Mouse (Mus musculus) neural tube, embryonic 12.5 days (tissue): ENCODE results near the gene Nos1. TPM values are rescaled to one million over a fixed set of nuclear protein-coding genes. Genes with fewer than 3 reads are reported as not detected.
"Not testable (repeated sequence)": the region's sequence is repeated elsewhere in the genome, so short reads cannot be mapped to it uniquely, and the experiment has no call there.

Source experiments
- ATAC-seq: fragments of 200-750 bp; cut with Nextera tagmentation; 2 replicates; pipeline ENCODE4 v1.8.0; 2017; ENCODE audit warnings: low read depth, mild to moderate bottlenecking, moderate TSS enrichment, moderate library complexity; ENCODE audit not compliant: low FRiP score
- H3K27ac ChIP-seq: fragments of 300-500 bp; sonication (generic); 2 replicates; pipeline ENCODE4 v1.5.1; 2016
- H3K27me3 ChIP-seq: fragments of 300-500 bp; sonication (generic); replicated peaks from 2 replicates; pipeline ENCODE4 v1.6.1; 2016; ENCODE audit warnings: mild to moderate bottlenecking
- H3K36me3 ChIP-seq: fragments of 300-500 bp; sonication (generic); 2 replicates; pipeline ENCODE4 v1.6.1; 2016; ENCODE audit warnings: mild to moderate bottlenecking
- H3K4me1 ChIP-seq: fragments of 300-500 bp; sonication (generic); 2 replicates; pipeline ENCODE4 v1.6.1; 2016
- H3K4me2 ChIP-seq: fragments of 300-500 bp; sonication (generic); replicated peaks from 2 replicates; pipeline ENCODE4 v1.6.1; 2016; ENCODE audit warnings: mild to moderate bottlenecking
- H3K4me3 ChIP-seq: fragments of 300-500 bp; sonication (generic); 2 replicates; pipeline ENCODE4 v1.5.1; 2016
- H3K9ac ChIP-seq: fragments of 300-500 bp; sonication (generic); 2 replicates; pipeline ENCODE4 v1.6.1; 2016; ENCODE audit warnings: mild to moderate bottlenecking
- H3K9me3 ChIP-seq: fragments of 300-500 bp; sonication (generic); 2 replicates; pipeline ENCODE4 v1.6.1; 2016; ENCODE audit warnings: mild to moderate bottlenecking
- WGBS: fragments of 180-500 bp; shearing (Covaris S2); methylation state at CpG from one replicate; pipeline ENCODE4 v1.1.7; 2016; 5-methylcytosine and 5-hydroxymethylcytosine counted together
- polyA plus RNA-seq: library from polyadenylated mRNA; unstranded; fragments of >200 nt; fragmentation: Nextera tagmentation; extraction: Ambion mirVana; gene quantifications from 2 replicates; pipeline ENCODE4 v1.2.1, GENCODE M21; 2016

The Nos1 gene
- polyA plus RNA-seq, 1 experiment from 2014 or later: 1.1 TPM

- Histone ChIP-seq H3K4me1 (no peaks in the 10 kb centered on the region), H3K4me2 (no peak overlapping the region), H3K9ac (no peak overlapping the region), H3K36me3 (no peaks in the 10 kb centered on the region), H3K9me3 (no peaks in the 10 kb centered on the region), H3K27me3 (no peaks in the 10 kb centered on the region), H3K27ac (no peak overlapping the region), H3K4me3 (no peak overlapping the region)
- 89% methylated on average over 9 of the region's 9 CpGs for WGBS
- ATAC-seq: no peak
Observed at GRCm38 (mm10) chr5:117880916-117881555, 100.2 kb downstream of the Nos1 start.

GRCm38 (mm10) chr5:117882411-117882810 lies 101.6 kb downstream of the Nos1 start:
- not testable (repeated sequence) for H3K36me3 ChIP-seq, H3K4me2 ChIP-seq, H3K9ac ChIP-seq, H3K9me3 ChIP-seq, H3K4me1 ChIP-seq, ATAC-seq, H3K4me3 ChIP-seq, H3K27me3 ChIP-seq, H3K27ac ChIP-seq
- 90% methylated on average over 1 of the region's 1 CpGs for WGBS

GRCm38 (mm10) chr5:117884991-117885390 lies 104.2 kb downstream of the Nos1 start:
- no peak overlapping the region for H3K27ac ChIP-seq
- H3K4me1 ChIP-seq: no peaks in the 10 kb centered on the region
- 72% methylated on average over 2 of the region's 2 CpGs for WGBS
- no peaks in the 10 kb centered on the region for H3K9me3 ChIP-seq
- no peak overlapping the region for H3K4me3 ChIP-seq
- no peaks in the 10 kb centered on the region for H3K36me3 ChIP-seq
- H3K4me2 ChIP-seq: no peak overlapping the region
- no peak overlapping the region for H3K9ac ChIP-seq
- ATAC-seq: no peak
- H3K27me3 ChIP-seq: no peaks in the 10 kb centered on the region

- Histone ChIP-seq H3K4me1 (no peaks in the 10 kb centered on the region), H3K27ac (no peak overlapping the region), H3K27me3 (no peaks in the 10 kb centered on the region), H3K36me3 (no peaks in the 10 kb centered on the region), H3K4me3 (no peak overlapping the region), H3K9me3 (no peaks in the 10 kb centered on the region), H3K9ac (no peak overlapping the region), H3K4me2 (no peak overlapping the region)
- WGBS: 83% methylated on average over 3 of the region's 3 CpGs
- no peak for ATAC-seq
Observed at GRCm38 (mm10) chr5:117888126-117888525, 107.3 kb downstream of the Nos1 start.

- H3K27ac ChIP-seq: no peak overlapping the region
- H3K9ac ChIP-seq: no peak overlapping the region
- no peak overlapping the region for H3K4me3 ChIP-seq
- ATAC-seq: no peak
- no peaks in the 10 kb centered on the region for H3K4me1 ChIP-seq
- WGBS: 64% methylated on average over 6 of the region's 6 CpGs
- H3K9me3 ChIP-seq: no peaks in the 10 kb centered on the region
- H3K27me3 ChIP-seq: no peaks in the 10 kb centered on the region
- no peaks in the 10 kb centered on the region for H3K36me3 ChIP-seq
- no peak overlapping the region for H3K4me2 ChIP-seq
Observed at GRCm38 (mm10) chr5:117888946-117889345, 108.1 kb downstream of the Nos1 start.

- H3K9ac ChIP-seq: no peak overlapping the region
- no peak overlapping the region for H3K4me3 ChIP-seq
- H3K4me2 ChIP-seq: no peak overlapping the region
- no peak overlapping the region for H3K27ac ChIP-seq
- H3K36me3 ChIP-seq: no peaks in the 10 kb centered on the region
- 76% methylated on average over 8 of the region's 8 CpGs for WGBS
- ATAC-seq: no peak
- H3K4me1 ChIP-seq: no peaks in the 10 kb centered on the region
- no peaks in the 10 kb centered on the region for H3K9me3 ChIP-seq
- H3K27me3 ChIP-seq: no peaks in the 10 kb centered on the region
Observed at GRCm38 (mm10) chr5:117889571-117889970, 108.7 kb downstream of the Nos1 start.

GRCm38 (mm10) chr5:117890871-117891270 lies 110.0 kb downstream of the Nos1 start:
- WGBS: 78% methylated on average over 8 of the region's 8 CpGs
- no peaks in the 10 kb centered on the region for H3K4me1 ChIP-seq
- ATAC-seq: no peak
- no peak overlapping the region for H3K4me3 ChIP-seq
- H3K36me3 ChIP-seq: no peaks in the 10 kb centered on the region
- no peak overlapping the region for H3K27ac ChIP-seq
- H3K27me3 ChIP-seq: no peaks in the 10 kb centered on the region
- no peaks in the 10 kb centered on the region for H3K9me3 ChIP-seq
- H3K9ac ChIP-seq: no peak overlapping the region
- H3K4me2 ChIP-seq: no peak overlapping the region

GRCm38 (mm10) chr5:117891545-117891944 lies 110.7 kb downstream of the Nos1 start:
- no peaks in the 10 kb centered on the region for H3K9me3 ChIP-seq
- no peak overlapping the region for H3K9ac ChIP-seq
- no peaks in the 10 kb centered on the region for H3K4me1 ChIP-seq
- no peak overlapping the region for H3K4me3 ChIP-seq
- H3K4me2 ChIP-seq: no peak overlapping the region
- H3K27me3 ChIP-seq: no peaks in the 10 kb centered on the region
- ATAC-seq: no peak
- WGBS: 84% methylated on average over 5 of the region's 5 CpGs
- no peaks in the 10 kb centered on the region for H3K36me3 ChIP-seq
- no peak overlapping the region for H3K27ac ChIP-seq

- Histone ChIP-seq H3K4me1 (peaks cover 18% of the 10 kb centered on the region; the same call in 1 of the 2 replicates), H3K4me3 (no peak overlapping the region), H3K27me3 (no peaks in the 10 kb centered on the region), H3K27ac (no peak overlapping the region), H3K9me3 (no peaks in the 10 kb centered on the region), H3K4me2 (no peak overlapping the region), H3K36me3 (no peaks in the 10 kb centered on the region), H3K9ac (no peak overlapping the region)
- no peak for ATAC-seq
- WGBS: 85% methylated on average over 5 of the region's 5 CpGs
Observed at GRCm38 (mm10) chr5:117894050-117894449, 113.2 kb downstream of the Nos1 start.

- Histone ChIP-seq H3K27ac (no peak overlapping the region), H3K27me3 (no peaks in the 10 kb centered on the region), H3K4me2 (no peak overlapping the region), H3K36me3 (no peaks in the 10 kb centered on the region), H3K9me3 (no peaks in the 10 kb centered on the region), H3K4me1 (peaks cover 22% of the 10 kb centered on the region; the same call in 1 of the 2 replicates), H3K4me3 (no peak overlapping the region), H3K9ac (no peak overlapping the region)
- peak; percentile 25; the same call in 1 of the 2 replicates for ATAC-seq
- 17% methylated on average over 9 of the region's 9 CpGs for WGBS
Observed at GRCm38 (mm10) chr5:117898055-117898806, 117.4 kb downstream of the Nos1 start.

GRCm38 (mm10) chr5:117899361-117899760 lies 118.5 kb downstream of the Nos1 start:
- peaks cover 28% of the 10 kb centered on the region for H3K4me1 ChIP-seq
- no peak for ATAC-seq
- H3K36me3 ChIP-seq: no peaks in the 10 kb centered on the region
- no peaks in the 10 kb centered on the region for H3K27me3 ChIP-seq
- 81% methylated on average over 10 of the region's 10 CpGs for WGBS
- no peaks in the 10 kb centered on the region for H3K9me3 ChIP-seq
- H3K9ac ChIP-seq: no peak overlapping the region
- no peak overlapping the region for H3K4me3 ChIP-seq
- no peak overlapping the region for H3K4me2 ChIP-seq
- H3K27ac ChIP-seq: no peak overlapping the region

- H3K4me1 ChIP-seq: peaks cover 28% of the 10 kb centered on the region
- ATAC-seq: no peak
- 29% methylated on average over 13 of the region's 13 CpGs for WGBS
- H3K9me3 ChIP-seq: no peaks in the 10 kb centered on the region
- H3K36me3 ChIP-seq: no peaks in the 10 kb centered on the region
- no peaks in the 10 kb centered on the region for H3K27me3 ChIP-seq
- no peak overlapping the region for H3K4me3 ChIP-seq
- H3K4me2 ChIP-seq: no peak overlapping the region
- H3K9ac ChIP-seq: no peak overlapping the region
- H3K27ac ChIP-seq: no peak overlapping the region
Observed at GRCm38 (mm10) chr5:117900921-117901705, 120.3 kb downstream of the Nos1 start.
